Mouse (Mus musculus): ENCODE measurements around the gene Pip4k2b. TPM values are rescaled to one million over a fixed set of nuclear protein-coding genes. Genes with fewer than 3 reads are reported as not detected.

Pip4k2b gene
- total and polyA plus RNA-seq, 3 experiments, result 23.3 to 44.0 (median 30.8) TPM

GRCm38 (mm10) chr11:97753277-97753676, 8.8 kb upstream of the Pip4k2b start:
- peaks cover 5% of the 10 kb centered on the region for H3K9me3 ChIP-seq (replicated peaks; ENCODE audit: low read length)
- TF ChIP-seq CHD1 (IDR thresholded peaks at IDR 0.05; ENCODE audit: low read depth, low read length) (no peak), ELF1 (IDR thresholded peaks at IDR 0.05; ENCODE audit: low read depth, low read length) (no peak), ZNF384 (IDR thresholded peaks at IDR 0.05; ENCODE audit: low read depth, low read length) (no peak), USF2 (conservative IDR thresholded peaks at IDR 0.05; ENCODE audit: low read depth, low read length) (no peak), IRF4 (IDR thresholded peaks at IDR 0.05; ENCODE audit: low read depth, low read length) (no peak)
- no peak overlapping the region for H3K4me2 ChIP-seq (ENCODE audit: insufficient read depth, low read depth, poor library complexity, severe bottlenecking)
- DNase-seq (ENCODE audit: extremely low read depth), result no peak
- no peaks in the 10 kb centered on the region for H3K27me3 ChIP-seq (replicated peaks)
- H3K4me3 ChIP-seq (replicated peaks in 1 of 3; ENCODE audit: low read depth in 2 of 3, low read length in 2 of 3, poor library complexity in 1 of 3), result no peak overlapping the region
- H3K4me1 ChIP-seq (ENCODE audit: control insufficient read depth in 1 of 2, insufficient read depth in 2 of 2), result no peaks in the 10 kb centered on the region
- H3K36me3 ChIP-seq (replicated peaks in 1 of 2; ENCODE audit: control insufficient read depth in 1 of 2, insufficient read depth in 1 of 2, low read length in 1 of 2), result peaks cover 77 to 89% of the 10 kb centered on the region in 2 experiments
- H3K9ac ChIP-seq (ENCODE audit: insufficient read depth, low read depth), result no peak overlapping the region
- H3K27ac ChIP-seq (ENCODE audit: insufficient read depth, low read depth), result no peak overlapping the region
- in situ Hi-C loops (cut with MboI; ENCODE audit: low pct_ligation_motif_present, low pct_unique_long_range_greater_than_20kb, low sequenced_read_pairs) (no loop called here), dilution Hi-C loops (cut with MboI; ENCODE audit: extremely low pct_ligation_motif_present, extremely low pct_unique_long_range_greater_than_20kb, low sequenced_read_pairs) (no loop called here)
- H3K79me2 ChIP-seq (replicated peaks; ENCODE audit: control insufficient read depth, extremely low read depth, insufficient read depth, poor library complexity, severe bottlenecking), result no peaks in the 10 kb centered on the region

GRCm38 (mm10) chr11:97748496-97748895, 4.0 kb upstream of the Pip4k2b start:
- no peak overlapping the region for H3K27ac ChIP-seq (ENCODE audit: insufficient read depth, low read depth)
- H3K36me3 ChIP-seq (replicated peaks in 1 of 2; ENCODE audit: control insufficient read depth in 1 of 2, insufficient read depth in 1 of 2, low read length in 1 of 2), result peaks cover 58 to 73% of the 10 kb centered on the region in 2 experiments

DNA sequence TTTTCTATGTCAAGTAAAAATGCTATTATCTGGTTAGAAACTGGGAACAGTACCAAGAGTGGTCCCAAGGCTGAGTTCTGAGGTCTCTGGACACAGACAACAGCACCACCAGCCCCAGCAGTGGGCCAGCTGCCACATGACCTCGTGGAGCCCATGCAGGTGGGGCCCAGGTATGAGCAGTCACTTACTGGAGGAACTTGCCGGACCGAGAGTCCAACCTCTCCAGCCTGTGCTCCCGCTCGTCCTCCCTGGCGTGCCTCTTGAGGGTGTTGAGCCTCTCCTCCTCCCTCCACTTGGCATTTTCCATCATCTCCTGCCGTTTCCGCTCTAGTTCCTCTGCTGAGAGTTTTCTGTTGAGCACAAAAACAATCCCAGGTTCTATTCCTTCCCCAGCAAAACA, 3.3 kb upstream of the Pip4k2b start:
- Histone ChIP-seq H3K9me3 (replicated peaks; ENCODE audit: low read length) (peaks cover 5% of the 10 kb centered on the region), H3K4me2 (ENCODE audit: insufficient read depth, low read depth, poor library complexity, severe bottlenecking) (no peak overlapping the region), H3K9ac (ENCODE audit: insufficient read depth, low read depth) (no peak overlapping the region), H3K4me1 (ENCODE audit: control insufficient read depth in 1 of 2, insufficient read depth in 2 of 2) (peaks cover 0 to 9% of the 10 kb centered on the region in 2 experiments; a peak in 2 of 4 replicates), H3K36me3 (replicated peaks in 1 of 2; ENCODE audit: control insufficient read depth in 1 of 2, insufficient read depth in 1 of 2, low read length in 1 of 2) (peaks cover 50 to 65% of the 10 kb centered on the region in 2 experiments), H3K27ac (ENCODE audit: insufficient read depth, low read depth) (no peak overlapping the region), H3K4me3 (replicated peaks in 1 of 3; ENCODE audit: low read depth in 2 of 3, low read length in 2 of 3, poor library complexity in 1 of 3) (no peak overlapping the region), H3K79me2 (replicated peaks; ENCODE audit: control insufficient read depth, extremely low read depth, insufficient read depth, poor library complexity, severe bottlenecking) (peaks cover 8% of the 10 kb centered on the region; the same call in 1 of the 2 replicates), H3K27me3 (replicated peaks) (no peaks in the 10 kb centered on the region)
- DNase-seq (ENCODE audit: extremely low read depth), result no peak
- in situ Hi-C loops (cut with MboI; ENCODE audit: low pct_ligation_motif_present, low pct_unique_long_range_greater_than_20kb, low sequenced_read_pairs), result no loop called here
- TF ChIP-seq ZMIZ1 (IDR thresholded peaks at IDR 0.05; ENCODE audit: low read depth, low read length), result no peak
- no peak for TF ChIP-seq POLR2A (IDR thresholded peaks at IDR 0.05; ENCODE audit: low read depth, low read length)
- no peak for TF ChIP-seq TBP (conservative IDR thresholded peaks at IDR 0.05; ENCODE audit: low read depth, low read length)
- dilution Hi-C loops (cut with MboI; ENCODE audit: extremely low pct_ligation_motif_present, extremely low pct_unique_long_range_greater_than_20kb, low sequenced_read_pairs), result no loop called here

More at GRCm38 (mm10) chr11:97748496-97748895, 4.0 kb upstream of the Pip4k2b start:
- H3K4me2 ChIP-seq (ENCODE audit: insufficient read depth, low read depth, poor library complexity, severe bottlenecking), result no peak overlapping the region
- H3K79me2 ChIP-seq (replicated peaks; ENCODE audit: control insufficient read depth, extremely low read depth, insufficient read depth, poor library complexity, severe bottlenecking), result peaks cover 4% of the 10 kb centered on the region; the same call in 1 of the 2 replicates
- dilution Hi-C loops (cut with MboI; ENCODE audit: extremely low pct_ligation_motif_present, extremely low pct_unique_long_range_greater_than_20kb, low sequenced_read_pairs) (no loop called here), in situ Hi-C loops (cut with MboI; ENCODE audit: low pct_ligation_motif_present, low pct_unique_long_range_greater_than_20kb, low sequenced_read_pairs) (no loop called here)
- TF ChIP-seq JUND (conservative IDR thresholded peaks at IDR 0.05; ENCODE audit: low read depth, low read length) (no peak), POLR2A (IDR thresholded peaks at IDR 0.05; ENCODE audit: low read depth, low read length) (no peak), ZKSCAN1 (IDR thresholded peaks at IDR 0.05; ENCODE audit: borderline replicate concordance, low read depth, low read length) (no peak), UBTF (IDR thresholded peaks at IDR 0.05; ENCODE audit: low read depth, low read length) (no peak), TBP (conservative IDR thresholded peaks at IDR 0.05; ENCODE audit: low read depth, low read length) (no peak), ZC3H11A (IDR thresholded peaks at IDR 0.05; ENCODE audit: low read depth, low read length) (no peak), BHLHE40 (IDR thresholded peaks at IDR 0.05; ENCODE audit: low read depth, low read length) (no peak), CHD2 (IDR thresholded peaks at IDR 0.05; ENCODE audit: low read length) (no peak), JUN (IDR thresholded peaks at IDR 0.05; ENCODE audit: insufficient read depth, low read depth, low read length) (no peak), MAZ (IDR thresholded peaks at IDR 0.05; ENCODE audit: low read depth, low read length) (no peak), KAT2A (IDR thresholded peaks at IDR 0.05; ENCODE audit: insufficient replicate concordance, low read length) (no peak)
- H3K9ac ChIP-seq (ENCODE audit: insufficient read depth, low read depth), result no peak overlapping the region
- no peak for DNase-seq (ENCODE audit: extremely low read depth)
- H3K27me3 ChIP-seq (replicated peaks), result no peaks in the 10 kb centered on the region
- no peak overlapping the region for H3K4me3 ChIP-seq (replicated peaks in 1 of 3; ENCODE audit: low read depth in 2 of 3, low read length in 2 of 3, poor library complexity in 1 of 3)
- H3K9me3 ChIP-seq (replicated peaks; ENCODE audit: low read length), result peaks cover 5% of the 10 kb centered on the region
- peaks cover 0 to 3% of the 10 kb centered on the region in 2 experiments; a peak in 1 of 4 replicates for H3K4me1 ChIP-seq (ENCODE audit: control insufficient read depth in 1 of 2, insufficient read depth in 2 of 2)
